Mouse (Mus musculus) brain, embryonic 14.5 days (tissue): Measurements from ENCODE around the gene Wipf1. TPM values are rescaled to one million over a fixed set of nuclear protein-coding genes. Genes with fewer than 3 reads are reported as not detected.

ENCODE experiments used
- DNase-seq: peaks from one replicate; pipeline ENCODE4 v3.0.0-alpha.2; 2011; ENCODE audit warnings: low read depth
- CTCF ChIP-seq: fragments of 200-500 bp; IDR thresholded peaks from 2 replicates; pipeline ENCODE4 v1.5.1; 2012; ENCODE audit warnings: inconsistent platforms, mild to moderate bottlenecking, moderate library complexity, borderline replicate concordance; ENCODE audit not compliant: insufficient read depth, insufficient read length; ENCODE audit errors: extremely low read depth
- POLR2A ChIP-seq: fragments of 200-500 bp; IDR thresholded peaks from 2 replicates; pipeline ENCODE4 v1.6.1; 2012; ENCODE audit warnings: mild to moderate bottlenecking, inconsistent platforms, borderline replicate concordance; ENCODE audit not compliant: poor library complexity, insufficient read depth, insufficient read length, severe bottlenecking; ENCODE audit errors: extremely low read depth
- polyA plus RNA-seq: library from polyadenylated mRNA; depleted of rRNA; stranded (reverse); fragments of >200 nt; gene quantifications from 2 replicates; pipeline ENCODE4 v1.2.3, GENCODE M21; 2012

The Wipf1 gene
- polyA plus RNA-seq, 1 experiment = 3.8 TPM

GRCm38 (mm10) chr2:73436976-73437375, 92.6 kb downstream of the Wipf1 start:
- no peak for TF ChIP-seq POLR2A
- TF ChIP-seq CTCF = no peak
- DNase-seq = no peak

- TF ChIP-seq POLR2A (no peak), CTCF (no peak)
- no peak for DNase-seq
These were observed 93.7 kb downstream of the Wipf1 start for GRCm38 (mm10) chr2:73435847-73436246.

GRCm38 (mm10) chr2:73431959-73432396, 97.6 kb downstream of the Wipf1 start:
- DNase-seq = peak; percentile 68
- TF ChIP-seq CTCF (no peak), POLR2A (no peak)

- DNase-seq = no peak
- TF ChIP-seq POLR2A = no peak
These were observed 100.6 kb downstream of the Wipf1 start for GRCm38 (mm10) chr2:73428803-73429468.

GRCm38 (mm10) chr2:73427293-73427692, 102.2 kb downstream of the Wipf1 start:
- DNase-seq = peak; percentile 27
- peak; percentile 60; the same call in 1 of the 2 replicates for TF ChIP-seq CTCF
- TF ChIP-seq POLR2A = no peak

GRCm38 (mm10) chr2:73425822-73426221, 103.7 kb downstream of the Wipf1 start:
- no peak for DNase-seq
- TF ChIP-seq CTCF = no peak
- no peak for TF ChIP-seq POLR2A

- peak; percentile 26 for DNase-seq
- TF ChIP-seq CTCF (no peak), POLR2A (no peak)
These were observed 109.8 kb downstream of the Wipf1 start for GRCm38 (mm10) chr2:73419730-73420129.

GRCm38 (mm10) chr2:73419285-73419684, 110.2 kb downstream of the Wipf1 start:
- TF ChIP-seq POLR2A (no peak), CTCF (peak; percentile 32; the same call in 1 of the 2 replicates)
- peak; percentile 7 for DNase-seq

- TF ChIP-seq CTCF (no peak), POLR2A (no peak)
- DNase-seq = no peak
These were observed 113.6 kb downstream of the Wipf1 start for GRCm38 (mm10) chr2:73415892-73416291.

- DNase-seq = no peak
- TF ChIP-seq CTCF = no peak
- no peak for TF ChIP-seq POLR2A
These were observed 119.5 kb downstream of the Wipf1 start for GRCm38 (mm10) chr2:73410076-73410475.

GRCm38 (mm10) chr2:73407662-73408061, 121.9 kb downstream of the Wipf1 start:
- TF ChIP-seq CTCF (no peak), POLR2A (no peak)
- DNase-seq = no peak

GRCm38 (mm10) chr2:73406336-73406915, 123.1 kb downstream of the Wipf1 start:
- no peak for TF ChIP-seq CTCF
- TF ChIP-seq POLR2A = no peak
- no peak for DNase-seq

GRCm38 (mm10) chr2:73404980-73405379, 124.6 kb downstream of the Wipf1 start:
- TF ChIP-seq CTCF (no peak), POLR2A (no peak)
- DNase-seq = no peak
